Mouse (Mus musculus) embryonic facial prominence, embryonic 11.5 days (tissue): ENCODE measurements around the gene Chst8. TPM values are rescaled to one million over a fixed set of nuclear protein-coding genes. Genes with fewer than 3 reads are reported as not detected.

ENCODE experiments used
- ATAC-seq: fragments of 200-750 bp; cut with Nextera tagmentation; replicated peaks from 2 replicates; pipeline ENCODE4 v1.8.0; 2017; ENCODE audit warnings: low read depth; ENCODE audit not compliant: insufficient number of reproducible peaks, low FRiP score, low TSS enrichment
- DNase-seq: peaks from one replicate; pipeline ENCODE4 v3.0.0-alpha.2; 2015; ENCODE audit warnings: low spot score
- H3K27ac ChIP-seq: fragments of 300-500 bp; sonication (generic); replicated peaks from 2 replicates; pipeline ENCODE4 v1.5.1; 2014; ENCODE audit warnings: mild to moderate bottlenecking, low read depth, low read length, control low read depth
- H3K27me3 ChIP-seq: fragments of 300-500 bp; sonication (generic); 2 replicates; pipeline ENCODE4 v1.6.1; 2014; ENCODE audit warnings: mild to moderate bottlenecking, low read length, moderate library complexity, mixed read lengths; ENCODE audit not compliant: control insufficient read depth, insufficient read depth
- H3K36me3 ChIP-seq: fragments of 300-500 bp; sonication (generic); replicated peaks from 2 replicates; pipeline ENCODE4 v1.6.1; 2014; ENCODE audit warnings: low read depth, mild to moderate bottlenecking, low read length, moderate library complexity, mixed read lengths; ENCODE audit not compliant: control insufficient read depth, insufficient read depth
- H3K4me1 ChIP-seq: fragments of 300-500 bp; sonication (generic); 2 replicates; pipeline ENCODE4 v1.6.1; 2014; ENCODE audit warnings: low read length, mixed read lengths; ENCODE audit not compliant: control insufficient read depth, insufficient read depth
- H3K4me2 ChIP-seq: fragments of 300-500 bp; sonication (generic); 2 replicates; pipeline ENCODE4 v1.6.1; 2014; ENCODE audit warnings: low read depth, mild to moderate bottlenecking, control low read depth, low read length, moderate library complexity
- H3K4me3 ChIP-seq: fragments of 300-500 bp; sonication (generic); 2 replicates; pipeline ENCODE4 v1.5.1; 2014; ENCODE audit warnings: low read depth, low read length, control low read depth
- H3K9ac ChIP-seq: fragments of 300-500 bp; sonication (generic); replicated peaks from 2 replicates; pipeline ENCODE4 v1.6.1; 2014; ENCODE audit warnings: mild to moderate bottlenecking, control low read depth, low read length
- H3K9me3 ChIP-seq: fragments of 300-500 bp; sonication (generic); replicated peaks from 2 replicates; pipeline ENCODE4 v1.6.1; 2016; ENCODE audit warnings: mild to moderate bottlenecking, low read length, inconsistent platforms, mixed read lengths; ENCODE audit not compliant: control insufficient read depth
- WGBS: fragments of 180-500 bp; shearing (Covaris S2); extraction: QIAGEN DNeasy Blood & Tissue Kit; methylation state at CpG from one replicate; pipeline ENCODE4 v1.1.7; 2014; 5-methylcytosine and 5-hydroxymethylcytosine counted together
- polyA plus RNA-seq: library from polyadenylated mRNA; unstranded; fragments of >200 nt; fragmentation: Nextera tagmentation; extraction: Ambion mirVana; gene quantifications from 2 replicates; pipeline ENCODE4 v1.2.1, GENCODE M21; 2014

Gene Chst8
- polyA plus RNA-seq, 1 experiment from 2014 or later: 7.6 TPM

DNA sequence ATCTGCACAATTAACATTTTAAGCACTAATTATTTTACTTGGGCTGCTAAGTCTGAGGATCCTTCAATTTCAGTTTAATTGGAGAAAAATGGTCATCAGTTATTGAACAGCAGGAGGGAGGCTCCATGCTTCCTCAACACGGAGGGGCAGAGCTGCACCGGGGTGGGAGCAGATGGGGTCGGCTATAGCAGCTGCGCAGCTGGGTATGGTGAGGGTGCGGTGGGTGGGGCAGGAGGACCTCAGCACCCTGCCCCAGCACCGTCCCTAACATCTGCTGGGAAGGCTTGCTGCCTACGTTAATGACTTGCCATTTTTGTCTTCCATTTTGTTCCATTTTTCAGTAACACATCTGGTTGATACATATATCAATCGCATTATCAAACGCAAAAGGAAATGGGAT lies 116.4 kb downstream of the Chst8 start:
- Histone ChIP-seq H3K4me3 (no peak overlapping the region), H3K4me2 (no peak overlapping the region), H3K4me1 (peaks cover 1% of the 10 kb centered on the region; the same call in 1 of the 2 replicates), H3K9ac (no peak overlapping the region), H3K36me3 (no peaks in the 10 kb centered on the region), H3K27me3 (no peaks in the 10 kb centered on the region), H3K9me3 (no peaks in the 10 kb centered on the region), H3K27ac (no peak overlapping the region)
- 72% methylated on average over 9 of the region's 9 CpGs for WGBS
- DNase-seq (no peak), ATAC-seq (no peak)

DNA sequence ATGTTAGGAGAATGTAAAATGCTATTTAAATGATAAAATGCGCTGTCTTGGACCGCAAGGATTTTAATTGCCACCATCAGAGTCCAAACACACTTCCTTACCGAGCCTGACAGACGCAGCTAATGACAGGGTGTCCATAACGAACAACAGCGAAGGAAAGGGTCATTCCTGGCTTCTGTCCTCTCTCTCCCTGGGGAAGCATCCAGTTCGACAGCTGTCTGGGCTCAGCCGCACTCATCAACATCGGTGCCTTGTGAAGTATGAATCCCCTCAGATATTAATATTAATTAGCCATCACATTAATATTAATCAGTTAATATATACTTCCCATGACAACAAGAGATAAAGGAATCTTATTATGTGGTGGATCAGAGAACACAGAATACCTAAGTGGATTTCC lies 117.6 kb downstream of the Chst8 start:
- Histone ChIP-seq H3K27ac (no peak overlapping the region), H3K36me3 (no peaks in the 10 kb centered on the region), H3K27me3 (no peaks in the 10 kb centered on the region), H3K9me3 (no peaks in the 10 kb centered on the region), H3K4me3 (no peak overlapping the region), H3K4me2 (no peak overlapping the region), H3K4me1 (peaks cover 3% of the 10 kb centered on the region; the same call in 1 of the 2 replicates), H3K9ac (no peak overlapping the region)
- no peak for DNase-seq
- no peak for ATAC-seq
- 67% methylated on average over 9 of the region's 9 CpGs for WGBS

DNA sequence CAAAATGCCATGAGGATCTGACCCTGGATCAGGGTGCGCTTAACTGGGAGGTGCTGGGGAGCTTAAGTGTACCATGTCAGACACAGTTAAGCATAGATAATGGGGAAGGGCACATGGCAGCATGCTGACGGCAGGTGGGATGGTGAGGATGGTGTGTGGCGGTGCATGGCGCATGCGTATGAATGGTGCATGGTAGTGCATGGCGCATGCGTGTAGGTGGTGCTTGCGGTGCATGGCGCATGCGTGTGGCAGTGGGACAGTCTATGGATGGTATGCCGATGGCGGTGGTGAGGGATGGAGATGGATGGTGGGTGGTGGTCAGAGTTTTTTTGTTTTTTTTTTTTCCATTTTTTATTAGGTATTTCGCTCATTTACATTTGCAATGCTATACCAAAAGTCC lies 118.6 kb downstream of the Chst8 start:
- ATAC-seq (no peak), DNase-seq (no peak)
- Histone ChIP-seq H3K27ac (no peak overlapping the region), H3K9ac (no peak overlapping the region), H3K4me1 (peaks cover 6% of the 10 kb centered on the region), H3K36me3 (no peaks in the 10 kb centered on the region), H3K9me3 (no peaks in the 10 kb centered on the region), H3K4me3 (no peak overlapping the region), H3K27me3 (no peaks in the 10 kb centered on the region), H3K4me2 (no peak overlapping the region)
- 95% methylated on average over 13 of the region's 13 CpGs for WGBS

DNA sequence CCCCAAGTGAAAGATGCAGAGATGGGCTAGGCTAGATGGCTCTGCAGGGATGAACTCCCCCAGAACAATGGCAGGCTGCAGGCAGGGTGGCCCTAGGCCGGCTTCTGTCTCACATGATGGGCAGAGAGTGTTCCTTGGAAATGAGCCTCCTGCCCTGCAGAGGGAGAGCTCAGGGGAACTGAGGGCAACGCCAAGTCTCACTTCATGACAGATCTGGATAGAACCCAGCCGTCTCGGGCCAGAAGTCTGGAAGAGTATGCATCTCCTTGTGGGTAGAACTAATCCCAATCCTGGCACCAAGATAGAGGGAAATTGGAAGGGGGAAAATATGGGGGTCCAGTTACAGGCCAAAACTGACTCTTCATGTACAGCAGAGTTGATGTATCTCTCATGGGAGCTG lies 119.4 kb downstream of the Chst8 start:
- Histone ChIP-seq H3K4me3 (no peak overlapping the region), H3K9me3 (no peaks in the 10 kb centered on the region), H3K4me2 (no peak overlapping the region), H3K36me3 (no peaks in the 10 kb centered on the region), H3K27me3 (no peaks in the 10 kb centered on the region), H3K27ac (no peak overlapping the region), H3K4me1 (peaks cover 6% of the 10 kb centered on the region), H3K9ac (no peak overlapping the region)
- WGBS: 80% methylated on average over 4 of the region's 4 CpGs
- ATAC-seq: no peak
- DNase-seq: no peak

DNA sequence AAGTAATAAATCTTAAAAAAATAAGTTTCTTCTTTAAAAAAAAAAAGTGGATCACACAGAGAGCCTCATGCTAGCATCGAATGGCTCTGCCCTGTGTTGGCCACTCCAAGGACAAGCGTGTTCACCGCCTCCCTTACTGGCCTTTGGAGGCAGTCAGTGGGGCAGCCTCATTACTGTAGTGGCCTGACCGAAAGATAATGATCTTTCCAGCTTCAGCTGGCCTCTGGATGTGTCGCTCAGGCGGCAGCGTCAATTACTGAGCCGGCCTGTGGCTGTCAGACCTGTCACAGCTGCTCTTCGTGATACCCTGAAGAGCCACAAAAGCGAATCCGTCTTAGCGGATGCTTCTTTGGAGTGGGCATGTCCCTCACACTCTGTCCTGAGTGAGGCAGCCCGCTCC lies 122.4 kb downstream of the Chst8 start:
- H3K36me3 ChIP-seq: no peaks in the 10 kb centered on the region
- peak; percentile 45; the same call in 1 of the 2 replicates for ATAC-seq
- H3K4me3 ChIP-seq: no peak overlapping the region
- peaks cover 6% of the 10 kb centered on the region for H3K4me1 ChIP-seq
- no peaks in the 10 kb centered on the region for H3K27me3 ChIP-seq
- no peak overlapping the region for H3K4me2 ChIP-seq
- no peak for DNase-seq
- 0 out of 2 replicates have a peak overlapping the region, but pooled peaks have one; percentile 28 for H3K27ac ChIP-seq
- H3K9ac ChIP-seq: no peak overlapping the region
- 58% methylated on average over 13 of the region's 13 CpGs for WGBS
- H3K9me3 ChIP-seq: no peaks in the 10 kb centered on the region

DNA sequence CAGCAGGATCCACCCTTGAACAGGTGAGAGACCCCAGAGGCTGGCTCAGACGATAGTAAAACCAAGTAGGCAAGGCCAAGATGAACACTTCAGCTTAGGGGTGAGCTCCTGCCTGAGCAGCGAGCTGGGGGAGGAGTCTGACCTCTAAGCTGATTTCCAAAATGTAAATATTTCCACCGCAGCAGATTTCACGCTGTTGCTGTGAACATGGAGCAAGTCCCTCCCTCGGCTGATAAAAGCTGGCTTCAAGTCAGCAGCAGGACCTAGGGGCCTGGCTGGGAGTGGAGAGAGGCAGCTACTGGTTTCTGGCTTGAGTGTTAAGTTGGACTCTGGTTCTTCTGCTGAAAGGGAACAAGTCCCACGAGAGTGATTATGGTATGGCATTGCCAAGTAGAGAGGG lies 123.5 kb downstream of the Chst8 start:
- no peak for DNase-seq

DNA sequence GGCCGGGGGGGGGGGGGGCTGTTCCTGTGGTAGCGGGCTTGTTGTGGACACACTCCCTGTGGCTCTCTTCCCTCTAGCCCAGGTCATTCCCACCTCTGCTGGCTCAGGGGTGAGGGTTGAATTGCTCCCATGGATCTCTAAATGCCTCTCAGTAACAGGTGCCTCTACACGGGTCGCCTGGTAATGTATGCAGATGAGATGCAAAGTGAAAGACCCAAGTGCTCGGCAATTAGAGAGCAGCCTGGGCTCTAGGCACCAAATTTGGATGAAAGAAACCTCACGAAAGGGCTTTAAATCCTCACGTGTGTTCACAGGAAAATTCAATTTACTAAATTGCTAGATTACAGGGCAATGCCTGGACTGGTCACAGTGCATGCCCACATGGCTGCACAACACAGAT lies 126.7 kb downstream of the Chst8 start:
- WGBS: 47% methylated on average over 7 of the region's 7 CpGs
- H3K27me3 ChIP-seq: no peaks in the 10 kb centered on the region
- H3K36me3 ChIP-seq: no peaks in the 10 kb centered on the region
- H3K9me3 ChIP-seq: no peaks in the 10 kb centered on the region
- H3K4me2 ChIP-seq: no peak overlapping the region
- DNase-seq (no peak), ATAC-seq (no peak)
- H3K4me3 ChIP-seq: no peak overlapping the region
- no peak overlapping the region for H3K9ac ChIP-seq
- H3K4me1 ChIP-seq: peaks cover 3% of the 10 kb centered on the region; the same call in 1 of the 2 replicates
- no peak overlapping the region for H3K27ac ChIP-seq

More for the DNA sequence above, 123.5 kb downstream of the Chst8 start:
- Histone ChIP-seq H3K36me3 (no peaks in the 10 kb centered on the region), H3K27ac (no peak overlapping the region), H3K4me3 (no peak overlapping the region), H3K9ac (no peak overlapping the region), H3K4me2 (no peak overlapping the region), H3K9me3 (no peaks in the 10 kb centered on the region), H3K4me1 (peaks cover 6% of the 10 kb centered on the region), H3K27me3 (no peaks in the 10 kb centered on the region)
- no peak for ATAC-seq
- 32% methylated on average over 6 of the region's 6 CpGs for WGBS

DNA sequence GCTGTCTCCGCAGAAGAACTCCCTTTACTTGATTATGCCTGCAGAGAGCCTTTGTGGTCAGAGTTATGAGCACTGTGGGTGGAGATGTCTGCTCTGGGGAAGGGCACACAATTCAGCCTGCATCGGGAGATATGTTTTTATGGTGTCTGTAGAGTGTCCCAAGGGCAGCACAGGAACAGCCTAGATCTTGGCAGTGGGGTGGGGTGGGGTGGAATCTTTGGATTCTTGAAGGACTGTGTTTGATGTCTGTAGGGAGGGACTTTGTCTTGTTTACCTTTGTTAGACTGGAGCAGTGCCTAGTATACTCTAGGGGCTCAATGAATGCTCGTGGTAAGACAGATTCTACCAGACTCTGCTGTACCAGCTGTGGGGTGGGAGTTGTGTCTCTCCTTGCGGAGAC lies 127.3 kb downstream of the Chst8 start:
- peaks cover 3% of the 10 kb centered on the region; the same call in 1 of the 2 replicates for H3K4me1 ChIP-seq
- no peaks in the 10 kb centered on the region for H3K9me3 ChIP-seq
- DNase-seq (no peak), ATAC-seq (no peak)
- H3K27me3 ChIP-seq: no peaks in the 10 kb centered on the region
- no peaks in the 10 kb centered on the region for H3K36me3 ChIP-seq
- no peak overlapping the region for H3K4me2 ChIP-seq
- WGBS: 70% methylated on average over 4 of the region's 4 CpGs
- H3K27ac ChIP-seq: no peak overlapping the region
- H3K4me3 ChIP-seq: no peak overlapping the region
- H3K9ac ChIP-seq: no peak overlapping the region
